Mouse (Mus musculus) bone marrow, adult 2 months (tissue): ENCODE measurements around the gene Saa2. TPM values are rescaled to one million over a fixed set of nuclear protein-coding genes. Genes with fewer than 3 reads are reported as not detected.
A peak's percentile ranks its signal among the peaks of the same experiment; 100 is the strongest.

Experiments used
- H3K27ac ChIP-seq: fragments of 200-500 bp; 2 replicates; pipeline ENCODE4 v1.5.1; 2012; ENCODE audit warnings: low read depth, mild to moderate bottlenecking, control low read depth, inconsistent platforms, low read length; ENCODE audit not compliant: control insufficient read depth, poor library complexity, insufficient read depth
- H3K4me1 ChIP-seq: fragments of 200-500 bp; 2 replicates; pipeline ENCODE4 v1.6.1; 2011; ENCODE audit warnings: low read length; ENCODE audit not compliant: control insufficient read depth, insufficient read depth
- H3K4me3 ChIP-seq: fragments of 200-500 bp; replicated peaks from 2 replicates; pipeline ENCODE3; 2011; ENCODE audit warnings: mild to moderate bottlenecking, low read depth, low read length, control low read depth; ENCODE audit not compliant: control insufficient read depth
- CTCF ChIP-seq: fragments of 200-500 bp; IDR thresholded peaks from 2 replicates; pipeline ENCODE4 v1.5.1; 2011; ENCODE audit warnings: low read length, control low read depth; ENCODE audit not compliant: control insufficient read depth, insufficient read depth
- POLR2A ChIP-seq: fragments of 200-500 bp; IDR thresholded peaks from 2 replicates; pipeline ENCODE4 v1.6.1; 2011; ENCODE audit warnings: low read depth, mild to moderate bottlenecking, control low read depth, low read length, borderline replicate concordance; ENCODE audit not compliant: control insufficient read depth
- WGBS: fragments of 180-500 bp; shearing (Covaris S2); methylation state at CpG from one replicate; pipeline ENCODE4 v1.1.7; 2018; 5-methylcytosine and 5-hydroxymethylcytosine counted together
- polyA plus RNA-seq: library from polyadenylated mRNA; stranded (reverse); fragments of >200 nt; gene quantifications from 2 replicates; pipeline ENCODE4 v1.2.4, GENCODE M21; 2011; ENCODE audit warnings: low replicate concordance; ENCODE audit not compliant: missing spikeins, insufficient read depth, insufficient read length

Saa2 gene
- polyA plus RNA-seq, 1 experiment: not detected

DNA sequence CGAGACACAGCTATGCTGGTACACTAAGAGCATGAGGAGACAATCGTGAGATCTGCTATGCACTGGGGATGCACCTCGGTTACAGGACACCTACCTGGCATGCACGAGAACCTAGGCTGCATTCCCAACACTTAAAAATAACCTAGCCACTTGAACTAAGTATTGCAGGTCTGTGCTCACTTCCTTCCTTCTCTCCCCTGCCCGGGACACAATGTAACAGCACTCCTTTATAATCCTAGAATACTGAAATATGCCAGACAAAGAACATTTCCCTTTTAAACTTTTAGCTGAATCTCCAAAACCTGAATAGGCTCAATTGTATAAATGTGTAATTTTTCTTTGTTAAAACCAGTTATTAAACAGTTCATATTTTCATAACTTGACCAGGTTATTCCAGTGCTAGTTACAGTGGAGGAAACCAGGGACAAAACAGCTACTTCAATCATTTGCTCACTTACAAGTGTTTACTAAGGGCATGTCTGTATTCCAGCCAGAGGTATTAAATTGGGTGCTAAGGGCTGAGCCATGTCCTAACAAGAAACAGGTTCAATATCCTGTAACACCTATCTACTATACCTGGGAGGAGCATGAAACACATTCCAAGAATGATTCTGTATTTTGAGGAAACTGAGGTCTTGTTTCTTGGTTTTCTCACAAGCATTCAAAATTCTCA is 37.7 kb downstream of the Saa2 start:
- TF ChIP-seq POLR2A: no peak
- no peak for TF ChIP-seq CTCF
- Histone ChIP-seq H3K4me3 (no peak overlapping the region), H3K4me1 (peaks cover 2% of the 10 kb centered on the region; the same call in 1 of the 2 replicates), H3K27ac (no peak overlapping the region)
- WGBS: 56% methylated on average over 5 of the region's 5 CpGs

- H3K4me3 ChIP-seq: no peak overlapping the region
- TF ChIP-seq POLR2A (no peak), CTCF (no peak)
- H3K4me1 ChIP-seq: peaks cover 4% of the 10 kb centered on the region
- H3K27ac ChIP-seq: no peak overlapping the region
- WGBS: 88% methylated on average over 4 of the region's 4 CpGs
Measured at GRCm38 (mm10) chr7:46793871-46794270, 42.3 kb downstream of the Saa2 start.

DNA sequence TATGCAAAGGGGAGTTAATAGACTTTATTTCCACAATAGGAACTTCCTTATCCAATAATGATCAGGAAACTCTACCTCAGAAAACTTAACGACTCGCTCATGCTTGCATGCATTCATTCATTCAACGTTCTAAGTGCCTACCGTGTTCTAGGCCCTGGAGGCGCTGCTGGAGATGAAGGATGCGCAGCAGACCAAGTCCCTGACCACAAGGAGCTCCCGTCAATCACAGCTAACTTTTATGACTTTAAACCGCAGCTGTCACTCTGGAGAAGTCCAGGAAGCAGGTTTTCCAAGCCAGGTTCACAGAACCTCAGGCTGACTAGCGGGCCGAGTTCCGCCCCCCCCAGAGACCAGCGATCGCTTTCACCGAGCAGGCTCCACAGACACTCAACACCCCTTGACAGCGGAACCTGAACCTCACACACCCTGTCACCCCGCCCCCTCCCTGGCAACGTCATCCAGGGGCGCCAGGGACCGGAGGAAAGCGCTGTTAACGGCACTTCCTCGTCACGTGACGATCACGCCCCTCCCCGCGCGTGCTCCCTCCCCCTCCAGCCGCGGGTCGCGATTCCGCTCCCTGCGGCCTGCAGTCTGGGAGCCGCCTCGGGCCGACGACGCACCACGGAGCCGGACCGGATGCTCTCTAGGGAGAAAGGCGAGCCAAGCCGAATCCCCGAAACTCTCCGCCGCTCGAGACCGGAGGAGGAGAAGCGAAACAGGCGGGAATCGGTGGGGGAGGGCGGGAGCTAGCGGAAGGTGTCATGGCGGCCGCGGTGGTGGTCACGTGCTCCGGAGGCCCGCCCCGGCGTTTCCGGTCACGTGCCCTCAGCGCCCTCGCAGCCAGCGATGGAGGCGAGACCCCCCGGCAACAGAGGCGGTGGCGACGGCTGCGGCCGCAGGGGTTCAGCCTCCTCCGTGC is 44.0 kb downstream of the Saa2 start, which contains the start of the genes Hps5 and Gtf2h1:
Hps5 (minus strand) TSS at position 778 of the 919 bp plus-strand sequence.
Gtf2h1 (plus strand) TSS at position 817 of the 919 bp plus-strand sequence.
- H3K4me1 ChIP-seq: peaks cover 2% of the 10 kb centered on the region
- under 1% methylated on average over 75 of the region's 75 CpGs for WGBS
- H3K27ac ChIP-seq: peak within 1 kb of the TSS; percentile 90
- TF ChIP-seq CTCF: no peak
- TF ChIP-seq POLR2A: peak; percentile 55; the same call in 1 of the 2 replicates
- peak within 1 kb of the TSS; percentile 89 for H3K4me3 ChIP-seq

DNA sequence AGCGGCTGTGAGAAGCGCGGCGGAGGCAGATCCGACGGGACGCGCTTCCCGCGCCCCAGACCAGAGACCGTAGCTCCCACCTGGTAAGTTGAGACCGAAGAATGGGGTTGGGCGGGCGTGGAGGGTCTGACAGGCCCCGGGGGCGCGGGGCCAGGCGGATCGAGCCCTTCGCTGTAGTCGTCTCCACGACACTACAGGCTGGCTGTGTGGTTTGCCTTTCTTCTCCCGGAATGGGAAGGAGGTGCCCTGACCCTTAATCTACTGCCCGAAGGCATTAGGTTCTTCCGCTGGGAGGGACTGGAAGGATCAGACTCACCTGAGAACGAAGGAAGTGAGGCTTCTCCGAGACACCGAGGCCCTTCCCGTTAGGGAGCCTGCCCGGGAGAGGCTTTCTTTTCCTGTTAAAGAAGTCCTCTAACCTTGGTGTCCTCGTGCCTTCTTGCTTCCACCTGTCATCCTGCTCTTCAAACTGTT is 44.7 kb downstream of the Saa2 start:
- H3K4me1 ChIP-seq: peaks cover 2% of the 10 kb centered on the region
- under 1% methylated on average over 31 of the region's 31 CpGs for WGBS
- TF ChIP-seq CTCF (no peak), POLR2A (no peak)
- H3K4me3 ChIP-seq: peak overlapping the region; percentile 89
- peak overlapping the region; percentile 90 for H3K27ac ChIP-seq

DNA sequence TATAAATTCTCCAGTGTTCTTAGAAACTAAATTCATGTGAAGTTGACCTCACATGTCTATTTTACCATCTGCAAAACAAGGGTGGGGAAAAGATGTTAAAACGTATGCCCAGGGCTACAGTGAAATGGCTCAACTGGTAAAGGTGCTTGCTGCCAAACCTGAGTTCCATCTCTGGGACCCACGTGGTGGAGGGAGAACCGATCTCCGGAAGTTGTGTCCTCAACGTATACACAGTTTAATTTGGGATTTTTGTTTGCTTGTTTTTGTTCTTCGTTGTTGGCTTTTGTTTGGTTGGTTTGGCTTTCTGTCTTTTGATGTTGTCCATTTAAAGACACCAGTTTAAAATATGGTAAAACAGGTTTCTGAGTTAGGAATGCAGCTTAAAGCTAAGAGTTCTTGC is 45.2 kb downstream of the Saa2 start:
- TF ChIP-seq POLR2A (no peak), CTCF (no peak)
- Histone ChIP-seq H3K4me1 (peaks cover 2% of the 10 kb centered on the region), H3K27ac (no peak overlapping the region), H3K4me3 (peak overlapping the region; percentile 89)
- WGBS: 33% methylated on average over 6 of the region's 6 CpGs

Other genes starting within 250 kb of the Saa2 start
- 2.7 and 6.5 TPM in 2 replicates for gene Sergef, start 112.0 kb upstream of the Saa2 start, polyA plus RNA-seq
- not detected in 2 replicates for gene Tph1, start 79.3 kb upstream of the Saa2 start, polyA plus RNA-seq
- gene Saal1, start 41.1 kb upstream of the Saa2 start, polyA plus RNA-seq: 8.0 and 13.8 TPM in 2 replicates
- gene Saa3, start 36.1 kb upstream of the Saa2 start, polyA plus RNA-seq: 0.45 and 8.5 TPM in 2 replicates
- gene Saa4, start 19.2 kb upstream of the Saa2 start, polyA plus RNA-seq: 0.77 and 3.4 TPM in 2 replicates
- not detected in 2 replicates for gene Saa1, start 8.8 kb upstream of the Saa2 start, polyA plus RNA-seq
- gene Hps5, start 44.3 kb downstream of the Saa2 start, polyA plus RNA-seq: 6.0 and 19.3 TPM in 2 replicates
- gene Gtf2h1, start 44.3 kb downstream of the Saa2 start, polyA plus RNA-seq: 16.0 and 20.0 TPM in 2 replicates
- 177 and 332 TPM in 2 replicates for gene Ldha, start 89.7 kb downstream of the Saa2 start, polyA plus RNA-seq
- gene Ldhc, start 109.4 kb downstream of the Saa2 start, polyA plus RNA-seq: 1.3 and 2.6 TPM in 2 replicates
- gene Tsg101, start 168.2 kb downstream of the Saa2 start, polyA plus RNA-seq: 36.9 and 46.6 TPM in 2 replicates
- gene Uevld, start 206.7 kb downstream of the Saa2 start, polyA plus RNA-seq: 3.7 and 3.9 TPM in 2 replicates
- gene Gm9999, start 231.8 kb downstream of the Saa2 start, polyA plus RNA-seq: not detected in 2 replicates